Mouse (Mus musculus): Measurements from ENCODE around the gene Akr1c20. TPM values are rescaled to one million over a fixed set of nuclear protein-coding genes. Genes with fewer than 3 reads are reported as not detected.

Akr1c20 gene
- not detected for polyA plus RNA-seq (2017; shearing (Covaris generic))

DNA sequence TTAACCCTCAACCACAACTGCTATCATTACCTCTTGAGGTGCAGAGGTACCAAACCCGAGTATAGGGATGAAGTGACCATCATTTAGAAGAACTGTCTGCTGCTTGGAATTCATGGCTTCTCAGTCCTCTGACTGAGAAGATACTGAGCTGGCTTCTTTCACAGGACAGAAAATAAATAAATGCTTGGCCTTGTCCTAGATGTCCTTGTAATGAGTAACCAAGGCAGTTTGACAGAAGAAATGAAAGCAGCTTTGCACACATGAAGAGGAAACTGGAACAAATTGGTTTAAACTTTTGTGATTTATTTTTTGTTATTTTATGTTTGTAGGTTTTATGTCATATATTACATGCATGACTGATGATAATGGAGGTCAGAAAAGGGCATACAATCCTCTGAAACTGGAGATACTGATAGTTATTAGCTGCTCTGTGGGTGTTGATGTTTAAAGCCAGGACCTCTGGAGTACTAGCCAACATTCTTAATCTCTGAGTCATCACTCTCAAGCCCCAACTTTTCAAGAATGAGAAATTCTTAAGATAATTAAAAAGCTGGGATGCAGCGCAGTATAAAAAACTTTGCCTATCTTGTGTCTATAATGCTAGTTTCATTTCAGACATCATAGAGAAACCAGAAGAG, at the start of gene Akr1c20:
Akr1c20 (minus strand) TSS at position 145 of the 638 bp plus-strand sequence.

Other genes starting within 250 kb of the Akr1c20 start
- 3.6 TPM for gene Akr1c12, start 243.9 kb downstream of the Akr1c20 start, polyA plus RNA-seq (2017; shearing (Covaris generic))
- gene Akr1c6, start 89.0 kb downstream of the Akr1c20 start, polyA plus RNA-seq (2017; shearing (Covaris generic)), result not detected
- not detected for gene Akr1c21, start 50.7 kb upstream of the Akr1c20 start, polyA plus RNA-seq (2017; shearing (Covaris generic))
- gene Akr1e1, start 85.8 kb upstream of the Akr1c20 start, polyA plus RNA-seq (2017; shearing (Covaris generic)), result 2.1 TPM